Mouse (Mus musculus) forebrain, embryonic 12.5 days (tissue): ENCODE results near the gene Selenot. TPM values are rescaled to one million over a fixed set of nuclear protein-coding genes. Genes with fewer than 3 reads are reported as not detected.
"Not testable (repeated sequence)": the region's sequence is repeated elsewhere in the genome, so short reads cannot be mapped to it uniquely, and the experiment has no call there.

Source experiments
- ATAC-seq: fragments of 200-750 bp; cut with Nextera tagmentation; 2 replicates; pipeline ENCODE4 v1.8.0; 2017; ENCODE audit warnings: moderate TSS enrichment; ENCODE audit not compliant: low FRiP score
- H3K27ac ChIP-seq: fragments of 300-500 bp; sonication (generic); 2 replicates; pipeline ENCODE4 v1.5.1; 2016; ENCODE audit warnings: mild to moderate bottlenecking
- H3K27me3 ChIP-seq: fragments of 300-500 bp; sonication (generic); 2 replicates; pipeline ENCODE4 v1.6.1; 2016; ENCODE audit warnings: mild to moderate bottlenecking
- H3K36me3 ChIP-seq: fragments of 300-500 bp; sonication (generic); replicated peaks from 2 replicates; pipeline ENCODE4 v1.6.1; 2016; ENCODE audit warnings: mild to moderate bottlenecking
- H3K4me1 ChIP-seq: fragments of 300-500 bp; sonication (generic); 2 replicates; pipeline ENCODE4 v1.6.1; 2016
- H3K4me2 ChIP-seq: fragments of 300-500 bp; sonication (generic); 2 replicates; pipeline ENCODE4 v1.6.1; 2016; ENCODE audit warnings: mild to moderate bottlenecking, moderate library complexity
- H3K4me3 ChIP-seq: fragments of 300-500 bp; sonication (generic); replicated peaks from 2 replicates; pipeline ENCODE4 v1.5.1; 2016; ENCODE audit warnings: mild to moderate bottlenecking
- H3K9ac ChIP-seq: fragments of 300-500 bp; sonication (generic); 2 replicates; pipeline ENCODE4 v1.6.1; 2016; ENCODE audit warnings: mild to moderate bottlenecking
- H3K9me3 ChIP-seq: fragments of 300-500 bp; sonication (generic); 2 replicates; pipeline ENCODE4 v1.6.1; 2016
- WGBS: fragments of 180-500 bp; shearing (Covaris S2); methylation state at CpG from one replicate; pipeline ENCODE4 v1.1.7; 2016; 5-methylcytosine and 5-hydroxymethylcytosine counted together
- polyA plus RNA-seq: library from polyadenylated mRNA; unstranded; fragments of >200 nt; fragmentation: Nextera tagmentation; extraction: Ambion mirVana; gene quantifications from 2 replicates; pipeline ENCODE4 v1.2.1, GENCODE M21; 2016

Selenot gene
- polyA plus RNA-seq, 1 experiment from 2014 or later, result 23.6 TPM

DNA sequence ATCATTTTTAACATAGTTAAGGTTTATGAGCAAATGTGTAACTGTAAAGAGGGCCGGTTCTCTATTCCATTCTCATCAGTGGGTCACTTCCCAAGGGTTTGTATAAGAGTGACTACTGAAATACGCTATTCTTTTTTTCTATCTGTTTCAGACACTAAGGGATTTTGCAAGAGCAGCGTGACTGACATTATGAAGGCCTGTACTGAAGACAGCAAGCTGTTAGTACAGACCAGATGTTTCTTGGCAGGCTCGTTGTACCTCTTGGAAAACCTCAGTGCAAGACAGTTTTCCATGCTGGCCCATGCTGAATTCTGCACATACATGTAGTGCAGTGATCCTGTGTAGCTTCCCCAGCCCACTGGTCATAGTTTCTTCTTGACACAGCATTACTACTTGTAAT lies 14.1 kb downstream of the Selenot start:
- H3K9ac ChIP-seq, H3K4me2 ChIP-seq, H3K4me1 ChIP-seq, H3K4me3 ChIP-seq, H3K27ac ChIP-seq, H3K9me3 ChIP-seq, ATAC-seq, H3K27me3 ChIP-seq: not testable (repeated sequence)
- H3K36me3 ChIP-seq, result peaks cover 57% of the 10 kb centered on the region
- 92% methylated on average over 4 of the region's 4 CpGs for WGBS

DNA sequence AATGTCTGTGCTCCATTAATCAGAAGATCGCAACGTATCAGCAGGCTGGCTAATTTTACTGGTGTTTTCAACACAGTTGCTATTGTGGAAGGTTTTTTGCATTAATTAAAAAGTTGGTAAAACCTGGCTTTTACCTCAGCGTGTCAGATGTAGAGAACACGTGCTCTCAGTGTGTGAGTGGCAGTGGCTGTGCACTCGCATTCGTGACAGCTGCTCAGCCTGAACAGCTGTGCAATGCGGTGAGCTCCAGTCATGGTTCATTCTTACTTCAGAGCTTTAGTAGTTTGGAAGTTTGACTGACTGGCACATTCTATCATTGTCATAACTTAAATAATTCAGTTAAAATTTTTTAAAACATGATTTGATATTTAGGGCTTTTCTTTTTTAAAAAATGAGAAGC lies 16.2 kb downstream of the Selenot start:
- not testable (repeated sequence) for ATAC-seq, H3K4me1 ChIP-seq, H3K9me3 ChIP-seq, H3K4me2 ChIP-seq, H3K27me3 ChIP-seq, H3K9ac ChIP-seq, H3K4me3 ChIP-seq, H3K27ac ChIP-seq
- WGBS, result 90% methylated on average over 7 of the region's 7 CpGs
- peaks cover 42% of the 10 kb centered on the region for H3K36me3 ChIP-seq

DNA sequence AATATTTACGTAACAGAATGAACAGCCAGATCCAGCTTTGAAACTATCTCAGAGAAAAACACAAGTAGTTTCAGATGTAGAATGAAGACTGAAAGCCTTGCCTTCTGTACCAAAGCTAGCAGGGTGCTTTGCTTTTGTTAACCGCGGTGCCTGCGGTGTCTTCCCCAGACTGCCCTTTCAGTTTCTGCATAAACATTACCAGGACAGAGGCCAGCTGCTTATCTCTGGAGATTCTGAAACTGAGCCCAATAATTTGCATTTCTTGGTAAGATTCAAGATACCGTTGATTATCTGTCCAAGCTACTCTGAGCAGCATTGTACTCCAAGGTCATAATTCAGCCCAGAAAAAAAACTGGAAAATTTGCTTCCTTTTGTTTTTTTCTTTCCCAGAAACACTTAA lies 17.2 kb downstream of the Selenot start:
- 58% methylated on average over 5 of the region's 5 CpGs for WGBS
- Histone ChIP-seq H3K4me3 (no peak overlapping the region), H3K9me3 (no peaks in the 10 kb centered on the region), H3K9ac (no peak overlapping the region), H3K36me3 (peaks cover 36% of the 10 kb centered on the region), H3K4me1 (no peaks in the 10 kb centered on the region), H3K4me2 (no peak overlapping the region), H3K27ac (no peak overlapping the region), H3K27me3 (no peaks in the 10 kb centered on the region)
- no peak for ATAC-seq

DNA sequence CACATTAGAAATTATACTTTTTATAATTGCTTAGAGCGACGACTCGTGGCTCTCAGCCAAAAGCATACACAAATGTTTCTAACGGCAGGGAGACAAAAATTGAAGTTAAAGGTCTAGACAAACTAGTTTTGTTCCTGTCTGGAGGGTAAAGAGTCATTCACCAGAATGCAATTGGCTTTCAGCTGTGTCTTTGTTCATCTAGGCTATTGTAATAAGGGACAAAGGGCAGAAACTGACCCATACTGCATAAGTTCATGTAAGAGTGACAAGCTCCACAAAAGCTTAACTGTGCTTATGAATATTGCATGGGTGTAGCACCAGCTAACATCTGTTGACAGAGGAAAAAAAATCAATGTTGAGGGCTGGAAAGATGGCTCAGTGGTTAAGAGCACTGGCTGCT lies 32.1 kb downstream of the Selenot start:
- no peaks in the 10 kb centered on the region for H3K36me3 ChIP-seq
- H3K4me2 ChIP-seq, result no peak overlapping the region
- H3K4me3 ChIP-seq, result no peak overlapping the region
- no peak for ATAC-seq
- H3K4me1 ChIP-seq, result no peaks in the 10 kb centered on the region
- no peak overlapping the region for H3K27ac ChIP-seq
- no peaks in the 10 kb centered on the region; the same call in 1 of the 2 replicates for H3K9me3 ChIP-seq
- no peaks in the 10 kb centered on the region for H3K27me3 ChIP-seq
- 74% methylated on average over 4 of the region's 4 CpGs for WGBS
- no peak overlapping the region for H3K9ac ChIP-seq

DNA sequence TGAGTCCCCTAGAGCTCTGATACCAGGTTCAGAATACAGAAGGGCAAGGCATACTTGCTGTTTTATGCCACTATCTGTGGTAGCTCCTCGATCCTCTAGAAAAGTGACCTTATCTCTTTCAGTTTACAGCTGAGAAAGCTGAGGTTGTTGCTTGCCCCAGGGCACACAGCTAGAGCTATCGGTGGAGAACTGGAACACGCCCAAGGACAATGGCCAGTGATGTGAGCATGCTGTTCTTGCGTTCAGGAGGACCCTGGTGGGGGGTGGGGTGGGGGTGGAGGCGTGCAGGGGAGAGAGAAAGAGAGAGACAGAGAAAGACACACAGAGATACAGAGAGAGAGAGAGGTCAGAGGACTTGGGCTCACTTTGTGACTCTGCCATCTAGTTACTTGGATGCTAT lies 33.5 kb downstream of the Selenot start:
- H3K9me3 ChIP-seq, result no peaks in the 10 kb centered on the region; the same call in 1 of the 2 replicates
- no peak overlapping the region for H3K9ac ChIP-seq
- no peak overlapping the region for H3K4me2 ChIP-seq
- no peaks in the 10 kb centered on the region for H3K4me1 ChIP-seq
- no peaks in the 10 kb centered on the region for H3K27me3 ChIP-seq
- H3K4me3 ChIP-seq, result no peak overlapping the region
- 78% methylated on average over 5 of the region's 5 CpGs for WGBS
- no peak overlapping the region for H3K27ac ChIP-seq
- no peak for ATAC-seq
- no peaks in the 10 kb centered on the region for H3K36me3 ChIP-seq

DNA sequence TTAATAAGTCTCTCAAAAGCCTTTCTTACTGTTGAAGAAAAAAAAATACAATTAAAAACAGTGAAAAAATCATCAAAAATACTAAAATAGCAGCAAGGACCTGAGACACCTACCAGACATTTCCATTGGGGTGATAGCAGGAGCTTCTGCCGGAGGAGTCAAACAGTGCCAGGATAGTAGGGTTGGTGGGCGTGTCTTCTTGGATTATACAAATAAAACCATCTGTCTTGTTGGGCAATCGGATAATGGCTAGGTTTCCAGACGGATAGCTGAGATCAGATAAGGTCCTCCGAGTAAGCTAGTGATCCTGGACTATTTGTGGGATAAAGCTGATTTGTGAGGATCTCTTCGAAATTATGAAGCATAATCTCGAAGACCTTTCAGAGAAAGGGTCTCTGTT lies 44.6 kb downstream of the Selenot start:
- no peak for ATAC-seq
- no peak overlapping the region for H3K27ac ChIP-seq
- H3K4me2 ChIP-seq, result no peak overlapping the region
- H3K4me1 ChIP-seq, result no peaks in the 10 kb centered on the region
- H3K9ac ChIP-seq, result no peak overlapping the region
- 85% methylated on average over 7 of the region's 7 CpGs for WGBS
- H3K4me3 ChIP-seq, result no peak overlapping the region
- no peaks in the 10 kb centered on the region for H3K27me3 ChIP-seq
- H3K36me3 ChIP-seq, result no peaks in the 10 kb centered on the region
- no peaks in the 10 kb centered on the region for H3K9me3 ChIP-seq

DNA sequence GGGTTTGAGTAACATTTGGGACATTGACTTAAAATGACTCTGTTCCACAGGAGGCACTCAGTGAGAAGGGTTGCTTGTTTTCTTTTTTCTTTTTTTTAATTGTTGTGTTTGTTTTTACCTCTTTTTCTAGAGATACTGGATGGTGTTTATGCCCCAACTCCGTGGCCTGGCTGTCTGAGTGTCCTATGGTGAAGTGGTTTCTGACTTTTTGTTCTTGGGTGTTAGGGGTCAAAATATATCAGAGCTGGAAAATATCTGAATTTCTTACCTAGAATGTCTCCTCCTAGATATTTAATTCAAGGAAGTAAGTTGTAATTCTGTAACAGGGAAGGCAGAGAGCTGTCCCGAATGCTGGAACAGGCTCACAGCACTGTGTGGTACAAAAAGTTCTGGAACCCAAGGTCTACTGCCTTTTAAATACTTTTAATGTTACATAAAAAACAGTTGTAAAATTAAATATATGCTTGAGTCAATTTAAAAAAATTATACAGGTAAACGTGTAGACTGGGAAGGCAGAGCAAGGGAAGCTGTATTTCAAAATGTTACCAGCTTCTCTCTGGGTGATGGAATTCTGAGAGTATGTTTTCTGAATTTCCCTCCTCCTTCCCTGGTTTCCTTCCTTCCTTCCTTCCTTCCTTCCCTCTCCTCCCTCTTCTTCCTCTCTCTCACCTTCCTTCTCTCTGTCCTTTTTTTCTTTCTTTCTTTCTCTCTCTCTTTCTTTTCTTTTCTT lies 46.4 kb downstream of the Selenot start:
- Histone ChIP-seq H3K4me3 (no peak overlapping the region), H3K4me2 (no peak overlapping the region), H3K4me1 (no peaks in the 10 kb centered on the region), H3K27me3 (no peaks in the 10 kb centered on the region), H3K36me3 (no peaks in the 10 kb centered on the region), H3K9ac (no peak overlapping the region), H3K27ac (no peak overlapping the region), H3K9me3 (no peaks in the 10 kb centered on the region)
- ATAC-seq, result no peak
- 84% methylated on average over 3 of the region's 3 CpGs for WGBS

DNA sequence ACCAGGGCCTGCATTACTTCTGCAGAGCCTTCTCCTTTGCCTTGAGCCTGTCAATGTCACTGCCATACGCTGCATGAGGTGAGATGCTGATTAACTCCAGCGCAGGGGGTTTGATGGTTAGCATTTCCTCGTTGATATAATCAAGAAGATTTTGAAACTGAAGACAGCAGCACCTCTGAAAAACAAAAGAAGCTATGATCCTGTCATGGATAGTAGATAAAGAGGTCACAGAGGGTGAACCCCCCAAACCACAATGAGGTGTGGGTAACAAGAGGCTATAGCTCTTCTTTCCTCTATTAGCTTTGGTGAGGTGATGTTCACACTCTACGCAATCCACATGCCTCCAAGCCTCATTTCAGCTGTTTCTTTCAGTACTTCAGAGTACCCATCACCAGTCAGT lies 48.5 kb downstream of the Selenot start:
- 89% methylated on average over 4 of the region's 4 CpGs for WGBS
- H3K27ac ChIP-seq, result no peak overlapping the region
- H3K9ac ChIP-seq, result no peak overlapping the region
- H3K36me3 ChIP-seq, result no peaks in the 10 kb centered on the region
- H3K27me3 ChIP-seq, result no peaks in the 10 kb centered on the region
- ATAC-seq, result no peak
- no peaks in the 10 kb centered on the region for H3K4me1 ChIP-seq
- H3K4me2 ChIP-seq, result no peak overlapping the region
- H3K9me3 ChIP-seq, result no peaks in the 10 kb centered on the region
- no peak overlapping the region for H3K4me3 ChIP-seq

DNA sequence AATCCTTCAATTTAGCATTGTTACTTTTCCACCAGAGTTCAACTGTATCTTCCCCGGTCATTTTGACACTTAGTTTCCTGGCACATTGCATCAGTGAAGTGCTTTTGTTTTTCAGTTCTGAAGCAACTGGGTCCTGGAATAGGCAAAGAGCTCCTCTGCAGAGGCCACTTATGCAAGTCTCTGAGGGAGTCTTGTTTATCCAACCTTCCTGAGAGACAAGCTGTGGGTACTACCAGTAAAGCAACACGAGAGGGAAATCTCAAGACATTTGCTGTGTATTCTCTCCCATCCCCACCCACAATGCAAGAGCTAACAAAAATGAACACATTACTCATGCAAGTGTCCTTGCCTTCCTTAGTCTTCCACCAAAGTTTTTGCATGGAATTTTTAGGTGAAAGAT lies 55.3 kb downstream of the Selenot start:
- H3K4me1 ChIP-seq, result peaks cover 8% of the 10 kb centered on the region
- 88% methylated on average over 2 of the region's 2 CpGs for WGBS
- no peak overlapping the region for H3K27ac ChIP-seq
- H3K9me3 ChIP-seq, result no peaks in the 10 kb centered on the region
- H3K4me2 ChIP-seq, result no peak overlapping the region
- ATAC-seq, result no peak
- no peaks in the 10 kb centered on the region for H3K36me3 ChIP-seq
- no peaks in the 10 kb centered on the region for H3K27me3 ChIP-seq
- no peak overlapping the region for H3K4me3 ChIP-seq
- H3K9ac ChIP-seq, result no peak overlapping the region

DNA sequence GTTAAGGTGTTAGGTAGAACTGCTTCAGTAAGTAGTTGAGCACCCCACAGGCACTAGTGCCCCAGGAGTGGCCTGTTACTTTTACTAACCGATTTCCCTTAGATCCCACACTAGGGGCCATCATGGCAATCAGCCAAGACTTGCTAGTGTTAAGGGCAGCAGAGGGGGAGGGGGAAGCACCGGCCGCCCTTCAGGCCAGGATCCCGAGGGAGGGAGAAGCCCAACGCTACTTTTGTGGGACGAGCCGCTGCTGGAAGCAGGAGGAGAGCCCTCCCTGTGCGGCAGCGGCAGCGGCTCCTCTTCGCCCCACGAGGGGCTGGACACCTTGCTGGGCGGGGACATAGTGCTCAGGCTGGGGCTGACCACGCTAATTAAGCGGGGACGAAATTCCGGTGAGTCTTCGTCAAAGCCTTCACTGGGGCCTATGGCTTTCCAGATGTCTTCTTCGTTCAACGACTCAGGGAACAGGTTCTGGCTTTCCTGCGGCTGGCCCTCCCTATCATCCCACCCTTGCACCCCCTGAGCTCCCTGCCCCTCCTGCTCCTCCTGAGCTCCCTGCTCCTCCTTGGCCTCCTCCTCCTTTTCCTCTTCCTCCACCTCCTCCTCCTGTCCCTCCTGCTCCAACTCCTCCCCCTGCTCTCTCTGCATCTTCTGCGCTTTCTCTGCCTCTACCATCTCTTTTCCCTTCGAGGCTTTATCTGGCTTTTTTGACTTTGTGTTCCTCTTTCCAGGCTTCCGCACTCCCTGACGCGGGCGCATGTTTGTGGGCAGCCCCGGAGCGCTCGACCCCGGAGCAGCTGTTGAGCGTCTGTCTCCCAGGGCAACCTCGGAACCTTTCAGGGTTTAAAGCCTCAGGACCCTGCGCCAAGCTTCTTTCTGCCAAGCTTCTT lies 60.2 kb downstream of the Selenot start, which contains the start of gene Erich6:
Erich6 (minus strand) TSS at position 802 of the 890 bp plus-strand sequence.
- peaks cover 10% of the 10 kb centered on the region for H3K4me1 ChIP-seq
- no peaks in the 10 kb centered on the region for H3K36me3 ChIP-seq
- H3K9ac ChIP-seq, result peak within 1 kb of the TSS; percentile 56
- peak within 1 kb of the TSS; percentile 51 for H3K4me3 ChIP-seq
- peak; percentile 81 for ATAC-seq
- under 1% methylated on average over 34 of the region's 34 CpGs for WGBS
- no peaks in the 10 kb centered on the region for H3K27me3 ChIP-seq
- H3K4me2 ChIP-seq, result peak within 1 kb of the TSS; percentile 94
- H3K9me3 ChIP-seq, result no peaks in the 10 kb centered on the region
- no peak within 1 kb of the TSS for H3K27ac ChIP-seq
